Mouse (Mus musculus): ENCODE results near the gene Rhoa. TPM values are rescaled to one million over a fixed set of nuclear protein-coding genes. Genes with fewer than 3 reads are reported as not detected.

The Rhoa gene
- polyA plus RNA-seq, 2 experiments = 240 to 326 TPM

DNA sequence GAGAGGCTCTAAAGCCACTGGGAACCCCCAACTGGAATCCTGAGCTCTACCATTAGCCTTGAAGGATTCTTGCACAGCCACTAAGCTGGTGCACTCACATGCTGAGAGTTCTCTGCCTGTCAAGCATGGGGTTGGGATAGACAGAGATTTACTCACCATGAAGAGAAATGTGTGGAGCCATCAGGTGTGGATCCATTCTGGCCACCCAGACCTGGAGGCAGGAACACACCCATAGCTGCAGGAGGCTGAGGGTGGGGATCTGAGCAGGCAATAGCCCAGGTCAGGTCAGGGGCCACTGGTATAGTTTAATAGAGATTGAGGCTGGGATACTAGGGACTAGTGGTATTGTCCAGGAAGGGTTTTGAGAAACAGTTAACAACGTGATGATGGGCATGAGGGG is 759 bp upstream of the Rhoa start:
- Histone ChIP-seq H3K4me1 (ENCODE audit: control insufficient read depth, insufficient read depth, low read length) (peaks cover 20% of the 10 kb centered on the region), H3K9ac (ENCODE audit: low read depth, low read length, severe bottlenecking) (peak overlapping the region; percentile 98), H3K9me3 (ENCODE audit: control insufficient read depth, low read length) (no peaks in the 10 kb centered on the region), H3K4me3 (replicated peaks; ENCODE audit: low read length) (peak overlapping the region; percentile 98), H3K36me3 (ENCODE audit: control insufficient read depth, insufficient read depth, low read length) (peaks cover 25% of the 10 kb centered on the region), H3K4me2 (replicated peaks; ENCODE audit: low read depth, low read length, severe bottlenecking) (peak overlapping the region; percentile 83), H3K27ac (replicated peaks; ENCODE audit: low read depth, low read length) (peak overlapping the region; percentile 100; the same call in 1 of the 2 replicates), H3K27me3 (ENCODE audit: control insufficient read depth, insufficient read depth, low read length) (no peaks in the 10 kb centered on the region)
- no peak for TF ChIP-seq POLR2A (IDR thresholded peaks at IDR 0.05; ENCODE audit: borderline replicate concordance, extremely low read depth, insufficient read depth, insufficient read length)
- ATAC-seq (ENCODE audit: low FRiP score, low read depth) (no peak), DNase-seq (ENCODE audit: low spot score) (no peak)
- WGBS = 6% methylated on average over 1 of the region's 1 CpGs

GRCm38 (mm10) chr9:108306571-108306980 is 647 bp downstream of the Rhoa start:
- peak overlapping the region; percentile 98 for H3K9ac ChIP-seq (ENCODE audit: low read depth, low read length, severe bottlenecking)
- H3K36me3 ChIP-seq (ENCODE audit: control insufficient read depth, insufficient read depth, low read length) = peaks cover 22% of the 10 kb centered on the region
- H3K27ac ChIP-seq (replicated peaks; ENCODE audit: low read depth, low read length) = peak overlapping the region; percentile 100
- WGBS = under 1% methylated on average over 36 of the region's 51 CpGs
- peak overlapping the region; percentile 98 for H3K4me3 ChIP-seq (replicated peaks; ENCODE audit: low read length)
- H3K4me1 ChIP-seq (ENCODE audit: control insufficient read depth, insufficient read depth, low read length) = peaks cover 20% of the 10 kb centered on the region
- ATAC-seq (ENCODE audit: low FRiP score, low read depth) (peak; percentile 61), DNase-seq (ENCODE audit: low spot score) (peak; percentile 83)
- no peaks in the 10 kb centered on the region for H3K27me3 ChIP-seq (ENCODE audit: control insufficient read depth, insufficient read depth, low read length)
- H3K4me2 ChIP-seq (replicated peaks; ENCODE audit: low read depth, low read length, severe bottlenecking) = peak overlapping the region; percentile 67
- no peak for TF ChIP-seq POLR2A (IDR thresholded peaks at IDR 0.05; ENCODE audit: borderline replicate concordance, extremely low read depth, insufficient read depth, insufficient read length)
- no peaks in the 10 kb centered on the region for H3K9me3 ChIP-seq (ENCODE audit: control insufficient read depth, low read length)

DNA sequence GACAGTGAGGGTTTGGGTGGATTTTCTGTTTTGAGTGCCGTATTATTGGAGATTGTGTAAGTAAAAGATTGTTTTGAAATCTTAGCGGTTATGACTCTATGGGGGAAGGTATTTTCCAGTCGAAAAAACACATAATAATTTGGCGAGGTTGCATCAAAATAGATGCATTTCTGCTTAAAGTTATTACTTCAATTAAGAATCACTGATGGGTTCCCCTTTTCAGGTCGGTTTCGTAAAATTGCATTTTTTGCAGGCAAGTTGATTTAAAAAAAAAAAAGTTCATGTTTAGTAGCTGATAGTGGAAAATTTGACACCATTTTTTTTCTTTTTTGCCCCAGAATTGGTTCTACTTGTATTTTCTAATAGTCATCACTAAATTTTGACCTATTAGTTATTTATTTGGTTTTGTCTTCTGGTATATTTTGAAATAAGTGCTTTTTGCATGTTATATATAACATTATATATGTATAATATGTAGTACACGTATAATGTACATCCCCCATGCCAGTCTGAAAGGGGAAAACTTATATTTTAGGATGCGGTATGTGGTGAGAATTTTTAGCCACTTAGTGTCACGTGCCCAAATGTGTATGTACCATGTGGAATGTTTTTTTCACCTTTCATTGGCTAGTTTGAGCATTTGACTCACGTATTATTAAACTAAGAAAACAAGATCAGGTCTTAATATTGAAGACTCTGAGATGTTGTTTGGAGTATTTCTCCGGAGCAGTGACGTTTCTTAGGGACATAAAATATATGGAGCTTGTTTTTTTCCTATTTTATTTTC is 1.3 kb downstream of the Rhoa start:
- Histone ChIP-seq H3K27ac (replicated peaks; ENCODE audit: low read depth, low read length) (peak overlapping the region; percentile 100), H3K9ac (ENCODE audit: low read depth, low read length, severe bottlenecking) (peak overlapping the region; percentile 98), H3K36me3 (ENCODE audit: control insufficient read depth, insufficient read depth, low read length) (peaks cover 17% of the 10 kb centered on the region), H3K4me2 (replicated peaks; ENCODE audit: low read depth, low read length, severe bottlenecking) (peak overlapping the region; percentile 67), H3K4me1 (ENCODE audit: control insufficient read depth, insufficient read depth, low read length) (peaks cover 20% of the 10 kb centered on the region), H3K4me3 (replicated peaks; ENCODE audit: low read length) (peak overlapping the region; percentile 98), H3K9me3 (ENCODE audit: control insufficient read depth, low read length) (no peaks in the 10 kb centered on the region), H3K27me3 (ENCODE audit: control insufficient read depth, insufficient read depth, low read length) (no peaks in the 10 kb centered on the region)
- ATAC-seq (ENCODE audit: low FRiP score, low read depth) = no peak
- no peak for TF ChIP-seq POLR2A (IDR thresholded peaks at IDR 0.05; ENCODE audit: borderline replicate concordance, extremely low read depth, insufficient read depth, insufficient read length)
- no peak for DNase-seq (ENCODE audit: low spot score)
- 13% methylated on average over 12 of the region's 12 CpGs for WGBS

- 65% methylated on average over 2 of the region's 2 CpGs for WGBS
- no peak for DNase-seq (ENCODE audit: low spot score)
- Histone ChIP-seq H3K27me3 (ENCODE audit: control insufficient read depth, insufficient read depth, low read length) (no peaks in the 10 kb centered on the region), H3K9ac (ENCODE audit: low read depth, low read length, severe bottlenecking) (0 out of 2 replicates have a peak overlapping the region, but pooled peaks have one; percentile 2), H3K27ac (replicated peaks; ENCODE audit: low read depth, low read length) (no peak overlapping the region), H3K4me3 (replicated peaks; ENCODE audit: low read length) (peak overlapping the region; percentile 98), H3K36me3 (ENCODE audit: control insufficient read depth, insufficient read depth, low read length) (peaks cover 9% of the 10 kb centered on the region), H3K4me1 (ENCODE audit: control insufficient read depth, insufficient read depth, low read length) (peaks cover 20% of the 10 kb centered on the region), H3K9me3 (ENCODE audit: control insufficient read depth, low read length) (no peaks in the 10 kb centered on the region), H3K4me2 (replicated peaks; ENCODE audit: low read depth, low read length, severe bottlenecking) (peak overlapping the region; percentile 67)
- ATAC-seq (ENCODE audit: low FRiP score, low read depth) = no peak
- TF ChIP-seq POLR2A (IDR thresholded peaks at IDR 0.05; ENCODE audit: borderline replicate concordance, extremely low read depth, insufficient read depth, insufficient read length) = no peak
These were observed 2.2 kb downstream of the Rhoa start for GRCm38 (mm10) chr9:108308141-108308540.

DNA sequence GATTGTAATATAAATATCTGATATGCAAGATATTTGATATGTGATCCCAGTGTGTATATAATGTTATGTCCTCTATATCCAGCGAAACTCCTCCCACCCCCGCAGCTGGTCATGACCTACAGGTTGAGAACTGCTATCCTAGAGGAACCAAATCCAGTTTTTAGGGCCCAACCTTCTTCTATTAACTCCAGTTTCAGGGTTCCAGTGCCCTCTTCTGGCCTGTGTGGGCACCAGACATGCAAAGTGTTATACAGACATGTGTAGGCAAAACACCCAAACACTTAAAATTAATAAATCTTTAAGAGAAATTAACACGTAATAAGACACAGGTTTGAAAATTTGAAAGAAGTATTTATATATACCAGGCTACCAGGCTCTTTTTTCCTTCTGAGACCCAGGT is 11.6 kb downstream of the Rhoa start:
- no peak overlapping the region for H3K27ac ChIP-seq (replicated peaks; ENCODE audit: low read depth, low read length)
- ATAC-seq (ENCODE audit: low FRiP score, low read depth) = no peak
- no peak overlapping the region for H3K4me3 ChIP-seq (replicated peaks; ENCODE audit: low read length)
- no peaks in the 10 kb centered on the region for H3K27me3 ChIP-seq (ENCODE audit: control insufficient read depth, insufficient read depth, low read length)
- H3K4me1 ChIP-seq (ENCODE audit: control insufficient read depth, insufficient read depth, low read length) = no peaks in the 10 kb centered on the region
- peaks cover 29% of the 10 kb centered on the region for H3K36me3 ChIP-seq (ENCODE audit: control insufficient read depth, insufficient read depth, low read length)
- no peak overlapping the region for H3K9ac ChIP-seq (ENCODE audit: low read depth, low read length, severe bottlenecking)
- no peaks in the 10 kb centered on the region for H3K9me3 ChIP-seq (ENCODE audit: control insufficient read depth, low read length)
- H3K4me2 ChIP-seq (replicated peaks; ENCODE audit: low read depth, low read length, severe bottlenecking) = no peak overlapping the region
- WGBS = 94% methylated on average over 3 of the region's 3 CpGs
- no peak for TF ChIP-seq POLR2A (IDR thresholded peaks at IDR 0.05; ENCODE audit: borderline replicate concordance, extremely low read depth, insufficient read depth, insufficient read length)
- DNase-seq (ENCODE audit: low spot score) = no peak
